Mouse (Mus musculus): ENCODE measurements around the gene Atxn7.

The Atxn7 gene

GRCm38 (mm10) chr14:14064486-14065141 is 103.4 kb downstream of the Atxn7 start:
- DNase-seq (ENCODE audit: low read depth, low spot score) = no peak

DNA sequence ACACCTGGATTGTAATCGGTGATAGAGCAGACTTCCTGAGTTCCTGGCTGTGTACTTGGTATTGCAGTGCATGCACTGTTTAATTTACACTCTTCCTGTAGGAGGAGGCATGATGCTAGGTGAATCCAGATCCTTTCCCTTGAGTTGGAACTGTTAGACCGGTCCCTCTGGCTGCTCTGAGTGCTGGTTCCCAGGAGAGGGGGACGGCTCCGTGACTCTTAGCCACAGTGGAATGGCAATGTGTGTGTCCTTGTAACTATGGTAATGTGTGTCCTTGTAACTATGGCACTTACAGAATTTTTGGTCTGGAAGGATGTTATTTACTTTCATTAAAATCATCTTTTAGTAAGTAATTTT is 103.9 kb downstream of the Atxn7 start:
- DNase-seq (ENCODE audit: low read depth, low spot score) = no peak

GRCm38 (mm10) chr14:14066241-14066640 is 105.0 kb downstream of the Atxn7 start:
- DNase-seq (ENCODE audit: low read depth, low spot score) = no peak

- peak; percentile 48 for DNase-seq (ENCODE audit: low read depth, low spot score)
These were observed 106.6 kb downstream of the Atxn7 start for GRCm38 (mm10) chr14:14067648-14068472.

DNA sequence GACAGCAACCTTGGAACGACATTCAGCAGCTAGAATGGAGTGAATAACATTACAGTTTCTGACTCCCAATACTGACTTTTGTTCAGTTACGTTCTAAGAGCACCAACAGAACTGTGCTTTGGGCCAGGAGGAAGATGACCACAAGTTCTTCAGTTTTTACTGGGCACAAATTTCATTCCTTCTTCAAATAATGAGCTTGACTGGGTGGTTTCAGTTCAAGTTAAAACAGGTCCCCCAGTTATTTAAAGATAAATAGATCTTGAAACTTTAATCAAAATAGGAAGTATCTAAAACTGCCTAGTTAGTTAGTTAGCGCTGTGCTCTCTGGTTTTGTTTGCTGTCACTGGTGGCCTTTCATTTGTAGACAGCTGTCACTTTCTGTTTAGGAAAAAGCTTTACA is 107.3 kb downstream of the Atxn7 start:
- DNase-seq (ENCODE audit: low read depth, low spot score) = no peak

- no peak for DNase-seq (ENCODE audit: low read depth, low spot score)
These were observed 109.5 kb downstream of the Atxn7 start for GRCm38 (mm10) chr14:14070541-14071315.

DNA sequence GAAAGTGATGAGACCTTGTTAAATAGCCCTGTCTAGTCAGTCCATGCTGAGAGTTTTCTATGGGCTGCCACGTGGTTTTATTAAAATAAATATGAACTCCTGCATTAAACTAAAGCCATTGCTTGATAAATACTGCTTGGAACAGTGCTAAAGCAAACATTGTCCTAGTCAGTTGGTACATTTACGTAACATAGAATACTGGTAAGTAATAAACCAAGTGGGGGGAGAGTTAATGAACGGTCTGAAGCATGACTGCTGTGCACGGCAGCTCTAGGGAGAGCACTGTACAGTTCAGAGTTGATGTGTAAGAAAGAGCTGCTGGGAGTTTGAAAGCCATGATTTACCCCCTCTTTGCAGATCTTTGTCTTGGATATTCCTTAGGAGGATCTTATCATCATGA is 110.2 kb downstream of the Atxn7 start:
- no peak for DNase-seq (ENCODE audit: low read depth, low spot score)

- no peak for DNase-seq (ENCODE audit: low read depth, low spot score)
These were observed 119.5 kb downstream of the Atxn7 start for GRCm38 (mm10) chr14:14080604-14081194.

DNA sequence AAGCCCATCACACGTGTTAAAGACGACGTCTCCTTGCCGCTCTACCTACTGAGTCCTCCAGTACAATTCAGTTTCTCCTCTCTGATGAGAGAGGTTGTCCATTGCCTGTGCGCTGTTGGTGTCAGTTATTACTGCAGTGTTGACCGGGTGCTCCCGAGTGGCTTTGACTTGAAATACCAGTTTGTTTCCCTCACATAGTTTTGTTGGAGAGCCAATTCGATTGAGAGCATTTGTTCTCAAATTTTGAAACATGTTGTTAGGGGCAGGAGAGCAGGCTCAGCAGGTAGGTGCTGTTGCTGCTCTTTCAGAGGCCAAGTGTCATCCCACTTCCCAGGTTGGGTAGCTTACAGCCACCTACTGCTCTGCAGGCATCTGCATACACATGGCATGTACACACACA is 122.6 kb downstream of the Atxn7 start:
- no peak for DNase-seq (ENCODE audit: low read depth, low spot score)

- no peak for DNase-seq (ENCODE audit: low read depth, low spot score)
These were observed 125.5 kb downstream of the Atxn7 start for GRCm38 (mm10) chr14:14086711-14087263.

DNA sequence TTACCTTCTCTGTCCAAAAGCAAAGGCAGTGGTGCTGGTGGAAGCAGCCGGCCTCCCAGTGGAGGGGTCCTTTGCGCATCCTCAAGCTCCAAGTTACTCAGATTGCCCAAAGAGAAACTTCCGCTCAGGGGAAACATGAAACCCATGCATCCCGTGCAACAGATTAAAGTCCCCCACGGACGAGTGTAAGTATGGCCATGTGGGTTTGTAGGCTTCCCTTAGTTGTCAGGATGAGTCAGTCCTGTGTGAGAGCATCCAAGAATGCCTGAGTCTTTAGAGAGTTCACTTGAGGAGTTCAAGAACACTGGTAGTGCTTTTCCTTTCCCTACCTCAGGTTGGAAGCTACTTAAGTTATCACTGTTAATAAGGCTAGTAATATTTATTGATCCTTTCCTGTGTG is 126.1 kb downstream of the Atxn7 start:
- DNase-seq (ENCODE audit: low read depth, low spot score) = no peak

DNA sequence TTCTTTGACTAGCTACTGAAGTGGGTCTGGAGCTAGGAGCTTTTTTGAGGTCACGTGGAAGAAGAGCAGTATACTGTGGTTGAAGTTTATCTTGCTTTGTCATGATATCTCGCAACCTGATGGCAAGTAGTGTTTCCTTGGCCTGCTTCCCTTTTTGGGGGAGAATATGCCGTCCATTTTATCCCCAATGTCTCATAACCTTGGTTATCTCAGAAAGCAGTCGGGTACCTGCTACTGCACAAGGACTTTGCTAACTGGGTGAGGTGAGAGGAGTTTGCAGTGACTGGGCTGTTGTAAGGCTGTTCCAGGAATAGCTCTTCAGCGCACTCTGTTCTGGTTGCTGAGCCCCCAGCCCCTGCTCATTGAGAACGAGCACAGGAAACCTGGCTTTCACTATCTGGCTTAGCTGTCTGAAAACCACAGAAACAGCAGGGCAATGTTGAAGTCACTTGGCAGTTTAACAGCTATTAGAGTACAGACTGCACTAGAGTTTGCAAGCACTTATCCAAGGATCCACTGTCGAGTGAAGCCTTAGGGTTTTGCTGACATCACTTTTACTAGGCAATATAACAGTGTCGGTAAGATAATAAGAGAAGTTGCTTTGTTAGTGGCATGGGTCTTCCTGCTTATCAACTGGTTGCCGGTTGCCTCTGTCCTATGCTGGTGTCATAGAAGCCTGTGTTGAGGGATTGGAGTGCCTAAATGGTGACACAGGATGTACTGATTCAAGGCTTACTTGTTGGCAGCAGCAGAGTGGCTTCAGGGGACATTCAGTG is 127.0 kb downstream of the Atxn7 start:
- DNase-seq (ENCODE audit: low read depth, low spot score) = no peak

DNA sequence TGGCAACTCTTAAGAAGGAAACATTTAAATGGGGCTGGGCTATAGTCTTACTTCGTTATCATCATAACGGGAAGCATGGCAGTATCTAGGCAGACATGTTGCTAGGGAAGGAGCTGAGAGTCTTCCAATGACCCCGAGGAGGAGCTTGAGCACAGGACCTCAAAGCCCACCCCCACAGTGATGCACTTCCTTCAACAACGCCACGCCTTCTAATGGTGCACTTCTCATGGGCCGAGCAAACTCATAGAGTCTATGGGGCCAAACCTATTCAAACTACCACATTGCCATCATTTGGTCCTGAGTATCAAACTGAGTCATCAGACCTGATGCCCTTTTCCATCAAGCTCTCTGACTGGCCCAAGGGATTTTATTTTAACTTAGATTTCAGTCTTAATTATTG is 129.3 kb downstream of the Atxn7 start:
- DNase-seq (ENCODE audit: low read depth, low spot score) = no peak

- DNase-seq (ENCODE audit: low read depth, low spot score) = peak; percentile 87
These were observed 137.2 kb downstream of the Atxn7 start for GRCm38 (mm10) chr14:14098330-14098980.

GRCm38 (mm10) chr14:14100773-14101280 is 139.6 kb downstream of the Atxn7 start:
- no peak for DNase-seq (ENCODE audit: low read depth, low spot score)

DNA sequence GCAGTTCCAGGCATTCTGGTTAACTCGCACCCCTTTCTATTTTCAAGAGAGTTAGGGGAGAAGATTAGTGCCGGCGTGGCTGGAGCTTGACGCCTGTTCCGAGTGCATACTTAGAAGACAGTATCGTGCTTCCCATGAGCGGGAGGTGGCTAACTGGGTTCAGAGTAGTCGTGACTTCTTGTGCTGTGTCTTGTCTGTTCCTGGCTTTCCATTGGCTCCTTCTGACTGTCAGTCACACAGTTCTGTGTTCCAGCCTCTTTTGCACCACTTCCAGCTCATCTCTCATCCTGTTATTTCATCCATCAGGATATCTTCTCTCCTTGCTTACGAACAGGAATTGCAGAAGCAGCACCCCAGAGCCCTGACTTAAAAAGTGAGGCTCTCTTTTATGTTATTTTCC is 140.1 kb downstream of the Atxn7 start:
- no peak for DNase-seq (ENCODE audit: low read depth, low spot score)

- DNase-seq (ENCODE audit: low read depth, low spot score) = no peak
These were observed 143.1 kb downstream of the Atxn7 start for GRCm38 (mm10) chr14:14104213-14104929.

DNA sequence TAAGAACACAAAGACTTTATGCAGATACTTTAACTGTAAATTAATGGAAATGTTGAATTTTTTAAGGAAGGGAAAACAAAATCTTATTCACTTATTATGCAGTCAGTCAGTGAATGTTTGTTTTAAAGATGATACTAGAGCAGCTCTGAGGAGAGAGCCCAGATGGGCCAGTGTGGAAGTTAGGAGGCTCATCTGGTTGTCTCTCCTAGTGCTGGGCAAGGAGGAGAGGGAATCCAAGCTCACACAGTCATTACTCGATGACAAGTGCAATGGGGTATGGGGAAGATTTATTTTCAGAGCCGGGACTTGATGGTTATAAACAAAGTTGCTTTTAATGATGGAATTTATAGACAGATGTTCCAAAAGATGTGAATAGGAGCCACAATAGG is 143.7 kb downstream of the Atxn7 start:
- DNase-seq (ENCODE audit: low read depth, low spot score) = no peak

DNA sequence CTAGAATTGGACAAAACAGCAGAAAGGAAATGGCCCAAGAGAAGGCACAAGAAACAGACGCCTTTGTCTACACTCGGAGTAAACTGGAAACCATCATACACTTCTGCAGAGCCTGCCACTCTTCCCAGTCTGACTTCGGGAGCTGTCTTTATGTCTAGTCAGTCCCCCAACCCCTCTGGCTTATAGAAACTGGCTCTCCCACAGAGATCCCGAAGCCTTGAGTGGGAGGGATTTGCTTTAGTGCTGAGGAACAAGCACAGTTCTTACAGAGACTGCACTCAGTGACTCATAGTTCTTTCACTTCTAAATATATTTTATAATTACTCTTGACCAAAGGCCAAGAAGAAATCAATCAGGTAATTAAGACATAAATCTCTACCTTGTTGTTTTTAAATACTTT is 149.5 kb downstream of the Atxn7 start:
- DNase-seq (ENCODE audit: low read depth, low spot score) = no peak

All from retina, postnatal 7 days (tissue).